Mouse (Mus musculus) cortical plate, adult 2 months (tissue): ENCODE measurements around the gene Atp2b2.

ENCODE experiments used
- CTCF ChIP-seq: fragments of 200-500 bp; IDR thresholded peaks from 2 replicates; pipeline ENCODE4 v1.5.1; 2011; ENCODE audit warnings: mild to moderate bottlenecking, control low read depth, low read length; ENCODE audit not compliant: insufficient read depth; ENCODE audit errors: extremely low read depth
- POLR2A ChIP-seq: fragments of 200-500 bp; IDR thresholded peaks from 2 replicates; pipeline ENCODE4 v1.6.1; 2011; ENCODE audit warnings: mild to moderate bottlenecking, low read length, control low read depth; ENCODE audit not compliant: insufficient read depth; ENCODE audit errors: extremely low read depth

GRCm38 (mm10) chr6:113799349-113799748, 243.1 kb downstream of the Atp2b2 start:
- no peak for TF ChIP-seq CTCF
- no peak for TF ChIP-seq POLR2A
